Mouse (Mus musculus) heart, embryonic 15.5 days (tissue): ENCODE data around the gene Rgs14. TPM values are rescaled to one million over a fixed set of nuclear protein-coding genes. Genes with fewer than 3 reads are reported as not detected.

Experiments used
- ATAC-seq: fragments of 200-750 bp; cut with Nextera tagmentation; replicated peaks from 2 replicates; pipeline ENCODE4 v1.8.0; 2017; ENCODE audit warnings: low read depth, moderate TSS enrichment; ENCODE audit not compliant: insufficient number of reproducible peaks, insufficient read depth, low FRiP score
- H3K27ac ChIP-seq: fragments of 300-500 bp; sonication (generic); 2 replicates; pipeline ENCODE4 v1.5.1; 2015; ENCODE audit warnings: mild to moderate bottlenecking, inconsistent platforms
- H3K27me3 ChIP-seq: fragments of 300-500 bp; sonication (generic); 2 replicates; pipeline ENCODE4 v1.6.1; 2015; ENCODE audit warnings: inconsistent platforms
- H3K36me3 ChIP-seq: fragments of 300-500 bp; sonication (generic); 2 replicates; pipeline ENCODE4 v1.6.1; 2015; ENCODE audit warnings: mild to moderate bottlenecking, inconsistent platforms
- H3K4me1 ChIP-seq: fragments of 300-500 bp; sonication (generic); replicated peaks from 2 replicates; pipeline ENCODE4 v1.6.1; 2015; ENCODE audit warnings: inconsistent platforms
- H3K4me2 ChIP-seq: fragments of 300-500 bp; sonication (generic); 2 replicates; pipeline ENCODE4 v1.6.1; 2015; ENCODE audit warnings: inconsistent platforms, mild to moderate bottlenecking, moderate library complexity
- H3K4me3 ChIP-seq: fragments of 300-500 bp; sonication (generic); 2 replicates; pipeline ENCODE4 v1.5.1; 2015; ENCODE audit warnings: mild to moderate bottlenecking, inconsistent platforms
- H3K9ac ChIP-seq: fragments of 300-500 bp; sonication (generic); 2 replicates; pipeline ENCODE4 v1.6.1; 2015; ENCODE audit warnings: mild to moderate bottlenecking, inconsistent platforms
- H3K9me3 ChIP-seq: fragments of 300-500 bp; sonication (generic); replicated peaks from 2 replicates; pipeline ENCODE4 v1.6.1; 2016; ENCODE audit warnings: inconsistent platforms
- WGBS: fragments of 180-500 bp; shearing (Covaris S2); methylation state at CpG from one replicate; pipeline ENCODE4 v1.1.7; 2015; ENCODE audit warnings: mixed read lengths; 5-methylcytosine and 5-hydroxymethylcytosine counted together
- polyA plus RNA-seq: library from polyadenylated mRNA; unstranded; fragments of >200 nt; fragmentation: Nextera tagmentation; extraction: Ambion mirVana; gene quantifications from 2 replicates; pipeline ENCODE4 v1.2.1, GENCODE M21; 2015

The Rgs14 gene
- polyA plus RNA-seq: 0.42 and 1.9 TPM in 2 replicates

- H3K4me2 ChIP-seq: peak within 1 kb of the TSS; percentile 37
- no peaks in the 10 kb centered on the region for H3K36me3 ChIP-seq
- no peaks in the 10 kb centered on the region for H3K9me3 ChIP-seq
- peaks cover 50% of the 10 kb centered on the region for H3K27me3 ChIP-seq
- peaks cover 7% of the 10 kb centered on the region for H3K4me1 ChIP-seq
- H3K27ac ChIP-seq: no peak within 1 kb of the TSS
- H3K4me3 ChIP-seq: peak within 1 kb of the TSS; percentile 31
- WGBS: 43% methylated on average over 13 of the region's 13 CpGs
- peak within 1 kb of the TSS; percentile 38; the same call in 1 of the 2 replicates for H3K9ac ChIP-seq
- ATAC-seq: peak; percentile 44; the same call in 1 of the 2 replicates
These were observed at the start of gene Rgs14 for GRCm38 (mm10) chr13:55369531-55370114. Rgs14 (plus strand) TSS chr13:55369732.

- H3K4me1 ChIP-seq: peaks cover 34% of the 10 kb centered on the region
- H3K27me3 ChIP-seq: no peaks in the 10 kb centered on the region
- peak within 1 kb of the TSS; percentile 92 for H3K9ac ChIP-seq
- H3K4me3 ChIP-seq: peak within 1 kb of the TSS; percentile 79
- H3K27ac ChIP-seq: peak within 1 kb of the TSS; percentile 87
- peaks cover 67% of the 10 kb centered on the region for H3K36me3 ChIP-seq
- no peak for ATAC-seq
- peak within 1 kb of the TSS; percentile 83 for H3K4me2 ChIP-seq
- 48% methylated on average over 4 of the region's 4 CpGs for WGBS
- no peaks in the 10 kb centered on the region for H3K9me3 ChIP-seq
These were observed 49.5 kb upstream of the Rgs14 start, which contains the start of gene Prelid1 for GRCm38 (mm10) chr13:55319931-55320533. Prelid1 (plus strand) TSS chr13:55320500.

- WGBS: under 1% methylated on average over 73 of the region's 73 CpGs
- peaks cover 34% of the 10 kb centered on the region for H3K4me1 ChIP-seq
- H3K27ac ChIP-seq: peak within 1 kb of the TSS; percentile 87
- H3K27me3 ChIP-seq: no peaks in the 10 kb centered on the region
- peak; percentile 89 for ATAC-seq
- H3K9ac ChIP-seq: peak within 1 kb of the TSS; percentile 92
- peak within 1 kb of the TSS; percentile 79 for H3K4me3 ChIP-seq
- H3K4me2 ChIP-seq: peak within 1 kb of the TSS; percentile 83
- peaks cover 67% of the 10 kb centered on the region for H3K36me3 ChIP-seq
- no peaks in the 10 kb centered on the region for H3K9me3 ChIP-seq
These were observed 48.0 kb upstream of the Rgs14 start, which contains the start of gene Rab24 for GRCm38 (mm10) chr13:55321434-55322129. Rab24 (minus strand) TSS chr13:55321946.

- H3K4me2 ChIP-seq: peak overlapping the region; percentile 83
- H3K36me3 ChIP-seq: peaks cover 60% of the 10 kb centered on the region
- H3K9me3 ChIP-seq: no peaks in the 10 kb centered on the region
- peak overlapping the region; percentile 92 for H3K9ac ChIP-seq
- H3K27me3 ChIP-seq: no peaks in the 10 kb centered on the region
- H3K4me3 ChIP-seq: peak overlapping the region; percentile 79
- ATAC-seq: no peak; the same call in 1 of the 2 replicates
- peak overlapping the region; percentile 87 for H3K27ac ChIP-seq
- WGBS: under 1% methylated on average over 31 of the region's 31 CpGs
- peaks cover 39% of the 10 kb centered on the region for H3K4me1 ChIP-seq
These were observed 47.3 kb upstream of the Rgs14 start for GRCm38 (mm10) chr13:55322130-55322825.

GRCm38 (mm10) chr13:55325596-55325995, 43.9 kb upstream of the Rgs14 start:
- no peak for ATAC-seq
- no peak overlapping the region for H3K27ac ChIP-seq
- H3K4me1 ChIP-seq: peaks cover 57% of the 10 kb centered on the region
- no peak overlapping the region for H3K4me3 ChIP-seq
- no peak overlapping the region for H3K4me2 ChIP-seq
- 0 out of 2 replicates have a peak overlapping the region, but pooled peaks have one; percentile 10 for H3K9ac ChIP-seq
- WGBS: 71% methylated on average over 11 of the region's 11 CpGs
- peaks cover 33% of the 10 kb centered on the region for H3K36me3 ChIP-seq
- H3K27me3 ChIP-seq: no peaks in the 10 kb centered on the region
- no peaks in the 10 kb centered on the region for H3K9me3 ChIP-seq

GRCm38 (mm10) chr13:55327169-55327568, 42.4 kb upstream of the Rgs14 start:
- no peaks in the 10 kb centered on the region for H3K27me3 ChIP-seq
- ATAC-seq: no peak

GRCm38 (mm10) chr13:55327633-55328032, 41.9 kb upstream of the Rgs14 start:
- no peaks in the 10 kb centered on the region for H3K9me3 ChIP-seq
- peaks cover 33% of the 10 kb centered on the region for H3K36me3 ChIP-seq
- peaks cover 50% of the 10 kb centered on the region for H3K4me1 ChIP-seq
- 35% methylated on average over 6 of the region's 8 CpGs for WGBS
- H3K27ac ChIP-seq: no peak overlapping the region; the same call in 1 of the 2 replicates
- H3K4me3 ChIP-seq: peak overlapping the region; percentile 81
- no peak overlapping the region for H3K9ac ChIP-seq
- peak; percentile 24; the same call in 1 of the 2 replicates for ATAC-seq
- H3K27me3 ChIP-seq: no peaks in the 10 kb centered on the region
- peak overlapping the region; percentile 97 for H3K4me2 ChIP-seq

More at GRCm38 (mm10) chr13:55327169-55327568, 42.4 kb upstream of the Rgs14 start:
- H3K4me2 ChIP-seq: no peak overlapping the region
- no peak overlapping the region for H3K4me3 ChIP-seq
- no peak overlapping the region for H3K9ac ChIP-seq
- peaks cover 52% of the 10 kb centered on the region for H3K4me1 ChIP-seq
- WGBS: 45% methylated on average over 4 of the region's 4 CpGs
- peaks cover 33% of the 10 kb centered on the region for H3K36me3 ChIP-seq
- H3K9me3 ChIP-seq: no peaks in the 10 kb centered on the region
- peak overlapping the region; percentile 49; the same call in 1 of the 2 replicates for H3K27ac ChIP-seq

GRCm38 (mm10) chr13:55328171-55328570, 41.4 kb upstream of the Rgs14 start:
- no peak for ATAC-seq
- H3K27ac ChIP-seq: no peak overlapping the region
- peak overlapping the region; percentile 81 for H3K4me3 ChIP-seq
- H3K4me2 ChIP-seq: peak overlapping the region; percentile 97
- peak overlapping the region; percentile 70; the same call in 1 of the 2 replicates for H3K9ac ChIP-seq
- peaks cover 45% of the 10 kb centered on the region for H3K4me1 ChIP-seq
- H3K36me3 ChIP-seq: peaks cover 29% of the 10 kb centered on the region
- no peaks in the 10 kb centered on the region for H3K27me3 ChIP-seq
- 77% methylated on average over 6 of the region's 6 CpGs for WGBS
- H3K9me3 ChIP-seq: no peaks in the 10 kb centered on the region

GRCm38 (mm10) chr13:55328641-55329040, 40.9 kb upstream of the Rgs14 start:
- H3K27me3 ChIP-seq: no peaks in the 10 kb centered on the region
- peak overlapping the region; percentile 81 for H3K4me3 ChIP-seq
- H3K4me1 ChIP-seq: peaks cover 40% of the 10 kb centered on the region
- no peak for ATAC-seq
- no peak overlapping the region for H3K27ac ChIP-seq
- no peaks in the 10 kb centered on the region for H3K9me3 ChIP-seq
- H3K9ac ChIP-seq: peak overlapping the region; percentile 70
- H3K4me2 ChIP-seq: peak overlapping the region; percentile 97
- H3K36me3 ChIP-seq: peaks cover 24% of the 10 kb centered on the region
- 83% methylated on average over 4 of the region's 4 CpGs for WGBS

GRCm38 (mm10) chr13:55329109-55329682, 40.3 kb upstream of the Rgs14 start:
- H3K4me3 ChIP-seq: peak overlapping the region; percentile 81
- H3K36me3 ChIP-seq: peaks cover 19% of the 10 kb centered on the region
- H3K4me2 ChIP-seq: peak overlapping the region; percentile 97
- no peaks in the 10 kb centered on the region for H3K9me3 ChIP-seq
- H3K4me1 ChIP-seq: peaks cover 35% of the 10 kb centered on the region
- H3K9ac ChIP-seq: peak overlapping the region; percentile 70
- peak overlapping the region; percentile 92 for H3K27ac ChIP-seq
- H3K27me3 ChIP-seq: no peaks in the 10 kb centered on the region
- ATAC-seq: peak; percentile 16
- WGBS: 2% methylated on average over 29 of the region's 29 CpGs
